12 mouse cellular contexts compared by ENCODE assay signal in the genomic region with DNA sequence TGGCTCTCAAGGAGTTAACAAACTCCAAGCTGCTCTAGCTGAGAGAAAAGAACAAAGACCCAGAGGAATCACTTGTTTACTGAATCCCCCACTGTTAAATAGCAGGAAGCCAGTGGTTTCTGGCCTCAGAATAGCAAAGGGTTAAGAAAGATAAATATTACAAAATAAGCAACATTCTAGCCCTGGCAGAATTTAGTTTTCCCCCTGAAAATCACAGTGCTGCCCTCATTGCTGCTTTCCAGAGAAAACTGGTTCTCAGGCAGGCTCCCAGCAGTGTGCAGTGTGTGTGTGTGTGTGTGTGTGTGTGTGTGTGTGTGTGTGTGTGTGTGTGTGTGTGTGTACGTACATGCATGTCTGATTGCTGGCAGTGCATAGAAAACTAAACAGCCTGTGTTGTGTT. TPM values are rescaled to one million over a fixed set of nuclear protein-coding genes. Genes with fewer than 3 reads are reported as not detected.
A peak's percentile ranks its signal among the peaks of the same experiment; 100 is the strongest.
DNase-seq lines count a peak whose midpoint lies in the region; ATAC-seq and TF ChIP-seq lines count a peak whose summit lies in the region.
"Had no signal": no experiment of that assay in that cellular context is flagged by ENCODE, and none has a peak within 500 bp of the region (broad histone marks: within the 10 kb centered on the region; RNA-seq: fewer than 3 reads in every experiment).

No protein-coding gene starts in this region.

- no peak for DNase-seq in embryonic facial prominence, embryonic 11.5 days (ENCODE audit: low spot score)
- DNase-seq in embryonic facial prominence, embryonic 10.5 days (ENCODE audit: low spot score) = no peak
- DNase-seq in kidney, postnatal 0 days (ENCODE audit: low spot score) = peak; percentile 42
- DNase-seq in kidney, adult 18-20 months = no peak
- no peak for DNase-seq in liver, embryonic 13.5 days
- no peak for DNase-seq in left cerebral cortex, postnatal 14 days (ENCODE audit: low spot score in 2 of 2)
- no peak for DNase-seq in natural killer cell, adult 2 months (ENCODE audit: low spot score in 2 of 2)
- DNase-seq: cerebellum, adult 8-10 months; gastrocnemius, postnatal 25 days; kidney, postnatal 25 days had no signal

- TF ChIP-seq CTCF in kidney, postnatal 0 days (IDR thresholded peaks at IDR 0.05; ENCODE audit: low read depth) = no peak
- TF ChIP-seq CTCF in cortical plate, adult 2 months (IDR thresholded peaks at IDR 0.05; ENCODE audit: extremely low read depth, insufficient read depth, low read length) = no peak

- no peaks in the 10 kb centered on the region for H3K9me3 ChIP-seq in embryonic facial prominence, embryonic 11.5 days (replicated peaks; ENCODE audit: control insufficient read depth, low read length)
- no peaks in the 10 kb centered on the region for H3K9me3 ChIP-seq in embryonic facial prominence, embryonic 10.5 days
- H3K9me3 ChIP-seq in kidney, postnatal 0 days (replicated peaks; ENCODE audit: low read length) = no peaks in the 10 kb centered on the region
- H3K9me3 ChIP-seq in liver, embryonic 13.5 days (replicated peaks) = no peaks in the 10 kb centered on the region

- H3K36me3 ChIP-seq in embryonic facial prominence, embryonic 11.5 days (replicated peaks; ENCODE audit: control insufficient read depth, insufficient read depth, low read depth, low read length) = peaks cover 7% of the 10 kb centered on the region
- H3K36me3 ChIP-seq in embryonic facial prominence, embryonic 10.5 days (replicated peaks) = peaks cover 96% of the 10 kb centered on the region
- H3K36me3 ChIP-seq in kidney, postnatal 0 days (ENCODE audit: insufficient read depth, low read length) = peaks cover 27% of the 10 kb centered on the region
- peaks cover 74% of the 10 kb centered on the region for H3K36me3 ChIP-seq in liver, embryonic 13.5 days

- H3K27me3 ChIP-seq in embryonic facial prominence, embryonic 11.5 days (ENCODE audit: control insufficient read depth, insufficient read depth, low read length) = no peaks in the 10 kb centered on the region
- no peaks in the 10 kb centered on the region for H3K27me3 ChIP-seq in embryonic facial prominence, embryonic 10.5 days (replicated peaks; ENCODE audit: low read depth, poor library complexity, severe bottlenecking)
- H3K27me3 ChIP-seq in kidney, postnatal 0 days (ENCODE audit: insufficient read depth, low read length) = no peaks in the 10 kb centered on the region
- H3K27me3 ChIP-seq in liver, embryonic 13.5 days = no peaks in the 10 kb centered on the region

- no peak overlapping the region for H3K4me3 ChIP-seq in embryonic facial prominence, embryonic 11.5 days (ENCODE audit: low read depth, low read length)
- H3K4me3 ChIP-seq in embryonic facial prominence, embryonic 10.5 days = no peak overlapping the region
- H3K4me3 ChIP-seq in kidney, postnatal 0 days (replicated peaks; ENCODE audit: low read depth, low read length) = no peak overlapping the region
- H3K4me3 ChIP-seq in cortical plate, adult 2 months (ENCODE audit: insufficient read depth, low read length) = no peak overlapping the region
- H3K4me3 ChIP-seq in liver, embryonic 13.5 days (replicated peaks) = no peak overlapping the region
- H3K4me3 ChIP-seq: erythroblast, embryonic 14.5 days had no signal

- intact Hi-C loops in left cerebral cortex, postnatal 14 days (cut with DNase I) = no loop called here

- TF ChIP-seq POLR2A in cortical plate, adult 2 months (IDR thresholded peaks at IDR 0.05; ENCODE audit: extremely low read depth, insufficient read depth, low read length) = no peak

- ATAC-seq in embryonic facial prominence, embryonic 11.5 days (replicated peaks; ENCODE audit: insufficient number of reproducible peaks, low FRiP score, low TSS enrichment, low read depth) = no peak
- ATAC-seq in kidney, postnatal 0 days (replicated peaks; ENCODE audit: low FRiP score, low read depth) = no peak
- peak; percentile 41; the same call in 1 of the 2 replicates for ATAC-seq in liver, embryonic 13.5 days (ENCODE audit: low read depth)

- no peaks in the 10 kb centered on the region for H3K4me1 ChIP-seq in embryonic facial prominence, embryonic 11.5 days (ENCODE audit: control insufficient read depth, insufficient read depth, low read length)
- no peaks in the 10 kb centered on the region for H3K4me1 ChIP-seq in embryonic facial prominence, embryonic 10.5 days
- no peaks in the 10 kb centered on the region for H3K4me1 ChIP-seq in kidney, postnatal 0 days (replicated peaks; ENCODE audit: insufficient read depth, low read length)
- H3K4me1 ChIP-seq in cortical plate, adult 2 months (ENCODE audit: control insufficient read depth, insufficient read depth, low read length) = 0 out of 2 replicates have a peak, but pooled peaks cover 4% of the 10 kb centered on the region
- 0 out of 2 replicates have a peak, but pooled peaks cover 5% of the 10 kb centered on the region for H3K4me1 ChIP-seq in liver, embryonic 13.5 days (replicated peaks)

- 56% methylated on average over 1 of the region's 1 CpGs for WGBS in embryonic facial prominence, embryonic 11.5 days
- 56% methylated on average over 1 of the region's 1 CpGs for WGBS in embryonic facial prominence, embryonic 10.5 days
- 46% methylated on average over 1 of the region's 1 CpGs for WGBS in kidney, postnatal 0 days
- WGBS in liver, embryonic 13.5 days (ENCODE audit: insufficient replicate concordance) = 70% methylated on average over 1 of the region's 1 CpGs

- 0 out of 2 replicates have a peak overlapping the region, but pooled peaks have one; percentile 1 for H3K27ac ChIP-seq in embryonic facial prominence, embryonic 11.5 days (replicated peaks; ENCODE audit: low read depth, low read length)
- no peak overlapping the region for H3K27ac ChIP-seq in embryonic facial prominence, embryonic 10.5 days (replicated peaks)
- no peak overlapping the region for H3K27ac ChIP-seq in kidney, postnatal 0 days
- H3K27ac ChIP-seq in cortical plate, adult 2 months (ENCODE audit: insufficient read depth, low read length) = peak overlapping the region; percentile 74
- 0 out of 2 replicates have a peak overlapping the region, but pooled peaks have one; percentile 6 for H3K27ac ChIP-seq in liver, embryonic 13.5 days

- no peak overlapping the region for H3K4me2 ChIP-seq in embryonic facial prominence, embryonic 11.5 days (ENCODE audit: low read depth, low read length)
- H3K4me2 ChIP-seq in kidney, postnatal 0 days (ENCODE audit: low read length) = no peak overlapping the region
- H3K4me2 ChIP-seq in liver, embryonic 13.5 days = no peak overlapping the region

- no peak overlapping the region for H3K9ac ChIP-seq in embryonic facial prominence, embryonic 11.5 days (replicated peaks; ENCODE audit: low read length)
- peak overlapping the region; percentile 15; the same call in 1 of the 2 replicates for H3K9ac ChIP-seq in kidney, postnatal 0 days (ENCODE audit: low read depth, low read length)
- no peak overlapping the region for H3K9ac ChIP-seq in liver, embryonic 13.5 days

RNA-seq across cellular contexts. Expression of a gene that starts 51.8 kb away (rescaled TPM):
- polyA plus RNA-seq in embryonic facial prominence, embryonic 11.5 days (2014; fragmentation: Nextera tagmentation; extraction: Ambion mirVana) = 56.4 and 66.3 TPM in 2 replicates
- polyA plus RNA-seq in embryonic facial prominence, embryonic 10.5 days (2016; fragmentation: Nextera tagmentation; extraction: Ambion mirVana) = 76.7 and 78.6 TPM in 2 replicates
- 43.5 and 45.1 TPM in 2 replicates for polyA plus RNA-seq in kidney, postnatal 0 days (2015; fragmentation: Nextera tagmentation; extraction: Ambion mirVana)
- polyA plus RNA-seq in cortical plate, adult 2 months (2012; rRNA removed) = 152 and 158 TPM in 2 replicates
- 37.3 and 49.1 TPM in 2 replicates for polyA plus RNA-seq in liver, embryonic 13.5 days (2015; fragmentation: Nextera tagmentation; extraction: Ambion mirVana)
- total RNA-seq in left cerebral cortex, postnatal 14 days (2021) = 100 to 1,000 TPM; 127 to 150 TPM

Comparison
In these comparisons a context has a peak if more than half of its experiments do, and no peak if none do; other contexts are left out.
1. H3K27ac ChIP-seq: peak in embryonic facial prominence, embryonic 11.5 days (single experiment), cortical plate, adult 2 months (single experiment) and liver, embryonic 13.5 days (single experiment); none in embryonic facial prominence, embryonic 10.5 days (single experiment) and kidney, postnatal 0 days (single experiment).